Mouse (Mus musculus): ENCODE measurements around the gene Hemgn. TPM values are rescaled to one million over a fixed set of nuclear protein-coding genes. Genes with fewer than 3 reads are reported as not detected.
A peak's percentile ranks its signal among the peaks of the same experiment; 100 is the strongest.

The Hemgn gene
- total RNA-seq, 2 experiments from 2014 or later, result 3.4 to 6.7 TPM

GRCm38 (mm10) chr4:46412113-46412512, 1.2 kb downstream of the Hemgn start:
- DNase-seq, result no peak

- no peak for DNase-seq
Measured at GRCm38 (mm10) chr4:46411489-46411888, 1.8 kb downstream of the Hemgn start.

- no peak for DNase-seq
Measured at GRCm38 (mm10) chr4:46410677-46411076, 2.6 kb downstream of the Hemgn start.

GRCm38 (mm10) chr4:46406966-46407703, 6.2 kb downstream of the Hemgn start:
- DNase-seq, result no peak

GRCm38 (mm10) chr4:46404042-46404795, 9.1 kb downstream of the Hemgn start:
- no peak for DNase-seq

- DNase-seq, result no peak
Measured at GRCm38 (mm10) chr4:46398839-46399238, 14.5 kb downstream of the Hemgn start.

- no peak for DNase-seq
Measured at GRCm38 (mm10) chr4:46395736-46396135, 17.6 kb downstream of the Hemgn start.

GRCm38 (mm10) chr4:46394388-46394787, 18.9 kb downstream of the Hemgn start:
- no peak for DNase-seq

- peak; percentile 86 for DNase-seq
Measured at GRCm38 (mm10) chr4:46390390-46390970, 22.8 kb downstream of the Hemgn start.

GRCm38 (mm10) chr4:46389612-46390341, 23.5 kb downstream of the Hemgn start:
- peak; percentile 38 for DNase-seq

- DNase-seq, result peak; percentile 95
Measured at GRCm38 (mm10) chr4:46389013-46389611, 24.2 kb downstream of the Hemgn start, which contains the start of gene Trmo. Trmo (minus strand) TSS chr4:46389437.

- DNase-seq, result no peak
Measured at GRCm38 (mm10) chr4:46388556-46388955, 24.8 kb downstream of the Hemgn start.

- DNase-seq, result peak; percentile 89
Measured at GRCm38 (mm10) chr4:46374869-46375368, 38.4 kb downstream of the Hemgn start.

- DNase-seq, result peak; percentile 46
Measured at GRCm38 (mm10) chr4:46374455-46374854, 38.9 kb downstream of the Hemgn start.

GRCm38 (mm10) chr4:46371030-46371429, 42.3 kb downstream of the Hemgn start:
- DNase-seq, result peak; percentile 89

- DNase-seq, result peak; percentile 57
Measured at GRCm38 (mm10) chr4:46370406-46370805, 42.9 kb downstream of the Hemgn start.

GRCm38 (mm10) chr4:46369070-46369469, 44.2 kb downstream of the Hemgn start:
- DNase-seq, result no peak

GRCm38 (mm10) chr4:46367487-46367959, 45.8 kb downstream of the Hemgn start:
- DNase-seq, result no peak

- no peak for DNase-seq
Measured at GRCm38 (mm10) chr4:46364360-46364759, 48.9 kb downstream of the Hemgn start.

GRCm38 (mm10) chr4:46361258-46361657, 52.0 kb downstream of the Hemgn start:
- no peak for DNase-seq

- no peak for DNase-seq
Measured at GRCm38 (mm10) chr4:46359539-46360253, 53.6 kb downstream of the Hemgn start.

Measured in adrenal gland, postnatal 10 days (tissue).